Mouse (Mus musculus): ENCODE data around the gene Shisa8. TPM values are rescaled to one million over a fixed set of nuclear protein-coding genes. Genes with fewer than 3 reads are reported as not detected.

Shisa8 gene
- total RNA-seq (2014; rRNA removed; ENCODE audit: low replicate concordance) (0.19 and 7.5 TPM in 2 replicates), polyA plus RNA-seq (2015; fragmentation: Nextera tagmentation; extraction: Ambion mirVana) (0.07 and 0.23 TPM in 2 replicates)

GRCm38 (mm10) chr15:82212752-82213063 is at the start of gene Shisa8:
TSS of gene Shisa8 (minus strand) at chr15:82212815.
- Histone ChIP-seq H3K4me2 (ENCODE audit: low read depth, low read length) (peak within 1 kb of the TSS; percentile 72), H3K9me3 (replicated peaks; ENCODE audit: control insufficient read depth, low read length) (no peaks in the 10 kb centered on the region), H3K4me3 (ENCODE audit: low read depth, low read length) (peak within 1 kb of the TSS; percentile 51), H3K36me3 (replicated peaks; ENCODE audit: control insufficient read depth, insufficient read depth, low read length) (no peaks in the 10 kb centered on the region), H3K27ac (ENCODE audit: low read depth) (no peak within 1 kb of the TSS), H3K27me3 (ENCODE audit: control insufficient read depth, insufficient read depth, low read length) (peaks cover 92% of the 10 kb centered on the region), H3K9ac (replicated peaks; ENCODE audit: low read depth, low read length) (no peak within 1 kb of the TSS), H3K4me1 (ENCODE audit: control insufficient read depth, insufficient read depth) (peaks cover 14% of the 10 kb centered on the region)
- TF ChIP-seq CTCF (IDR thresholded peaks at IDR 0.05; ENCODE audit: low read depth), result no peak
- TF ChIP-seq EP300 (IDR thresholded peaks at IDR 0.05; ENCODE audit: low read depth), result no peak
- no peak for ATAC-seq (ENCODE audit: insufficient read depth, low read depth)
- under 1% methylated on average over 22 of the region's 34 CpGs for WGBS
- no peak for DNase-seq (ENCODE audit: low spot score)

- TF ChIP-seq EP300 (IDR thresholded peaks at IDR 0.05; ENCODE audit: low read depth), result no peak
- peak; percentile 96 for TF ChIP-seq CTCF (IDR thresholded peaks at IDR 0.05; ENCODE audit: low read depth)
- H3K27ac ChIP-seq (ENCODE audit: low read depth), result no peak overlapping the region
- ATAC-seq (ENCODE audit: insufficient read depth, low read depth), result peak; percentile 24; the same call in 1 of the 2 replicates
- H3K4me3 ChIP-seq (ENCODE audit: low read depth, low read length), result no peak overlapping the region
- H3K9ac ChIP-seq (replicated peaks; ENCODE audit: low read depth, low read length), result no peak overlapping the region
- 17% methylated on average over 16 of the region's 16 CpGs for WGBS
- no peaks in the 10 kb centered on the region for H3K9me3 ChIP-seq (replicated peaks; ENCODE audit: control insufficient read depth, low read length)
- no peaks in the 10 kb centered on the region for H3K27me3 ChIP-seq (ENCODE audit: control insufficient read depth, insufficient read depth, low read length)
- DNase-seq (ENCODE audit: low spot score), result no peak
- H3K4me2 ChIP-seq (ENCODE audit: low read depth, low read length), result no peak overlapping the region
- H3K36me3 ChIP-seq (replicated peaks; ENCODE audit: control insufficient read depth, insufficient read depth, low read length), result no peaks in the 10 kb centered on the region
- H3K4me1 ChIP-seq (ENCODE audit: control insufficient read depth, insufficient read depth), result no peaks in the 10 kb centered on the region
Observed at GRCm38 (mm10) chr15:82259510-82259909, 46.9 kb upstream of the Shisa8 start.

DNA sequence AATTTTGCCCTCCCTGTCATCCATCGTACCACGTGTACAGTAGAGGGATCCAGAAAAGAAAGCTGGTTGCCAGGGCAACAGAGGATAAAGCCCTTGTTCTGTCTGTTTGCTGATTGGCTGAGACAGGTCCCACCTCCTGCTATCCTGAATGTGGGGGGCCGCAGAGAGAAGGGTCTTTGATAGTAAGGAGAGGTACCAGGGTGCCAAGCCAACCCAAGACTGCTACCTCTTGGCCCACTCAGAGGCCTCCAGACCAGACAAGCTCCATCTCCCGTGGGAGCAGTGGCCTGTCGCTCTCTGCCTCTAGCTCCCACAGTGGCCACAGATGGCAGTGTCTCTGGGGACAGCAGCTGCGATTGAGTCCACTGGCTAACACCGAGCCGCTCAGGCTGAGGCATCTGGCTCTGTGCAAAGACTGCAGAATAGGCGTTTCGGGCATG is 43.3 kb upstream of the Shisa8 start:
- Histone ChIP-seq H3K4me3 (ENCODE audit: low read depth, low read length) (no peak overlapping the region), H3K9me3 (replicated peaks; ENCODE audit: control insufficient read depth, low read length) (0 out of 2 replicates have a peak, but pooled peaks cover 3% of the 10 kb centered on the region), H3K27ac (ENCODE audit: low read depth) (no peak overlapping the region), H3K4me2 (ENCODE audit: low read depth, low read length) (no peak overlapping the region), H3K27me3 (ENCODE audit: control insufficient read depth, insufficient read depth, low read length) (no peaks in the 10 kb centered on the region), H3K36me3 (replicated peaks; ENCODE audit: control insufficient read depth, insufficient read depth, low read length) (no peaks in the 10 kb centered on the region), H3K9ac (replicated peaks; ENCODE audit: low read depth, low read length) (no peak overlapping the region), H3K4me1 (ENCODE audit: control insufficient read depth, insufficient read depth) (no peaks in the 10 kb centered on the region)
- TF ChIP-seq EP300 (IDR thresholded peaks at IDR 0.05; ENCODE audit: low read depth) (no peak), CTCF (IDR thresholded peaks at IDR 0.05; ENCODE audit: low read depth) (no peak)
- peak; percentile 31; the same call in 1 of the 2 replicates for ATAC-seq (ENCODE audit: insufficient read depth, low read depth)
- WGBS, result 20% methylated on average over 10 of the region's 10 CpGs
- DNase-seq (ENCODE audit: low spot score), result peak; percentile 5

- WGBS, result 41% methylated on average over 4 of the region's 4 CpGs
- Histone ChIP-seq H3K4me1 (ENCODE audit: control insufficient read depth, insufficient read depth) (no peaks in the 10 kb centered on the region), H3K4me3 (ENCODE audit: low read depth, low read length) (no peak overlapping the region), H3K36me3 (replicated peaks; ENCODE audit: control insufficient read depth, insufficient read depth, low read length) (no peaks in the 10 kb centered on the region), H3K9me3 (replicated peaks; ENCODE audit: control insufficient read depth, low read length) (0 out of 2 replicates have a peak, but pooled peaks cover 3% of the 10 kb centered on the region), H3K27me3 (ENCODE audit: control insufficient read depth, insufficient read depth, low read length) (no peaks in the 10 kb centered on the region), H3K27ac (ENCODE audit: low read depth) (no peak overlapping the region), H3K4me2 (ENCODE audit: low read depth, low read length) (no peak overlapping the region), H3K9ac (replicated peaks; ENCODE audit: low read depth, low read length) (no peak overlapping the region)
- peak; percentile 1 for DNase-seq (ENCODE audit: low spot score)
- no peak for ATAC-seq (ENCODE audit: insufficient read depth, low read depth)
- TF ChIP-seq CTCF (IDR thresholded peaks at IDR 0.05; ENCODE audit: low read depth) (no peak; the same call in 1 of the 2 replicates), EP300 (IDR thresholded peaks at IDR 0.05; ENCODE audit: low read depth) (no peak)
Observed at GRCm38 (mm10) chr15:82255248-82255647, 42.6 kb upstream of the Shisa8 start.

DNA sequence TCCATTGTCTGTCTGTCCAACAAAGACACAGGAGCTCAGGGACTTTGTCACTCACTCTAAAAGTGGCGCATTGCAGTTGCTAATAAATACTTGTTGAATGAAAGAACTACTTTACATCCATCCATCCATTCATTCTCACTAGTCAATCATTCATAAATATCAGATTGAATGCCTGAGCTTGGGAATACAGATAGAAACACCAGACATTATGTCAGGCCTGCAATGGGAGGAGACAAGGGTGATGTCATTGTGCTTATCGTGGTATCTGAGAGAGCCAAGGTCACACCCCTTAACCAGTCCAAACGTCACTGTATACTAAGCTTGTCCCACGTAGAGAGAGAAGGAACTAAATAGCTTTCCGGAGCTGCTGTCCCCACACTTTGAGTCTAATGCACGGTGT is 39.5 kb upstream of the Shisa8 start, which contains the start of gene 1500009C09Rik:
TSS of gene 1500009C09Rik (plus strand) at position 301 of the 400 bp plus-strand sequence.
- DNase-seq (ENCODE audit: low spot score) (peak; percentile 2), ATAC-seq (ENCODE audit: insufficient read depth, low read depth) (no peak)
- Histone ChIP-seq H3K27me3 (ENCODE audit: control insufficient read depth, insufficient read depth, low read length) (no peaks in the 10 kb centered on the region), H3K4me1 (ENCODE audit: control insufficient read depth, insufficient read depth) (no peaks in the 10 kb centered on the region), H3K4me2 (ENCODE audit: low read depth, low read length) (no peak within 1 kb of the TSS), H3K4me3 (ENCODE audit: low read depth, low read length) (no peak within 1 kb of the TSS), H3K9ac (replicated peaks; ENCODE audit: low read depth, low read length) (no peak within 1 kb of the TSS), H3K36me3 (replicated peaks; ENCODE audit: control insufficient read depth, insufficient read depth, low read length) (no peaks in the 10 kb centered on the region), H3K9me3 (replicated peaks; ENCODE audit: control insufficient read depth, low read length) (0 out of 2 replicates have a peak, but pooled peaks cover 3% of the 10 kb centered on the region), H3K27ac (ENCODE audit: low read depth) (no peak within 1 kb of the TSS)
- TF ChIP-seq EP300 (IDR thresholded peaks at IDR 0.05; ENCODE audit: low read depth) (no peak), CTCF (IDR thresholded peaks at IDR 0.05; ENCODE audit: low read depth) (no peak)
- 67% methylated on average over 6 of the region's 6 CpGs for WGBS

DNA sequence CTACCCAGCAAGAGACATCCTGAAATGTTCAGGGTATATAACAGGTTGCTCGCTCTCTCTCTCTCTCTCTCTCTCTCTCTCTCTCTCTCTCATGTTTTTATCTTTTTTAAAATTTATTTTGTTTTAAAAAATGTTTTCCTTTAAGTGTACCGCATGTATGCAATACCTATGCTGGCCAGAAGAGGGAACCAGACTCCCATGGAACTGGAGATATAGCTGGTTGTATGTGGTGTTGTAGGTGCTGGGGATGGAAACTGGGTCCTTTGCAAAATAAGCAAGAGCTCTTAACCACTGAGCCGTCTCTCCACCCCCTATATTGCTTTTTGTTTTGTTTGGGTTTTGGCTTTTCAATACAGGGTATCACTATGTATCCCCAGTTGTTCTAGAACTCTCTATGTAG is 39.0 kb upstream of the Shisa8 start:
- WGBS, result 92% methylated on average over 3 of the region's 3 CpGs
- H3K27me3 ChIP-seq (ENCODE audit: control insufficient read depth, insufficient read depth, low read length), result no peaks in the 10 kb centered on the region
- no peak overlapping the region for H3K27ac ChIP-seq (ENCODE audit: low read depth)
- no peaks in the 10 kb centered on the region for H3K4me1 ChIP-seq (ENCODE audit: control insufficient read depth, insufficient read depth)
- no peak for ATAC-seq (ENCODE audit: insufficient read depth, low read depth)
- H3K36me3 ChIP-seq (replicated peaks; ENCODE audit: control insufficient read depth, insufficient read depth, low read length), result no peaks in the 10 kb centered on the region
- H3K9ac ChIP-seq (replicated peaks; ENCODE audit: low read depth, low read length), result no peak overlapping the region
- TF ChIP-seq EP300 (IDR thresholded peaks at IDR 0.05; ENCODE audit: low read depth) (no peak), CTCF (IDR thresholded peaks at IDR 0.05; ENCODE audit: low read depth) (peak; percentile 28)
- no peak overlapping the region for H3K4me3 ChIP-seq (ENCODE audit: low read depth, low read length)
- H3K4me2 ChIP-seq (ENCODE audit: low read depth, low read length), result no peak overlapping the region
- H3K9me3 ChIP-seq (replicated peaks; ENCODE audit: control insufficient read depth, low read length), result 0 out of 2 replicates have a peak, but pooled peaks cover 3% of the 10 kb centered on the region
- no peak for DNase-seq (ENCODE audit: low spot score)

All from heart, postnatal 0 days (tissue).